Comparison of ENCODE assay signal across 10 mouse cellular contexts in the genomic region with DNA sequence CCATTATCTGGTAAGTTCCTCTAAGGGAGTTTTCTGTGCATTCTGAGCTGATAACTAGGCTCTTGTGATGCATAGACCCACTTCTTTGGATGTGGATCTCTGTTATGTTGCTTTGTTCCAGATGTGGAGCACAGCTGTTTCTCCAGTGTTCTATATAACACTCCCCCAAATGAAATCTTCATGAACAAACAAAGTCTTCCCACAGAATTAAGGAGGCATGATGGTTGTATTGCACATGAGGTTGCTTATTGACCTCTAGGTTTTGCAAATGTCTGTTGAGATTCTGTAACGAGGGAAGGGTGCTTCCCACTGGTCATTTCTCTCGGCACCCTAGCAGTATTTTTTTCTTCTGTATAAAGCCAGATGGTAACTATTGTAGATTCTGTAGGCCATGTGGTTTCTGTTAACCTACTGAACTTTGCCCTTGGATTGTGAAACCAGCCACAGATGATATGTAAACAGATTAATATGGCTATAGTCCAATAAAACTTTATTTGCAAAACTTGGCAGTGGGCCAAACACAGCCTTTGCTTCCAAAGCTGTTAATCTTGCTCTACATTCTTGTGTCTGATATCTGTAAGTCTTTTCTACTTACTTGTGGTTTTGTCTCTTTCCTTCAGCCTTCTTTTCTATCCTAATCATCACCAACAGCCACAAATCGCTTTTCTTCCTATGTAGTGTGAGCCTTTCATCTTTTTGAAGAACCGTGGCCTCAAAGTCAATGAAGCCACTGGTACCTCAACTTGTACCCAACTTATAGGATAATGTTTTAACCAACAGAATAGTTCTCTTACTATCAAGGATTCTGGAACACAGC.
DNase-seq lines count a peak whose midpoint lies in the region; ATAC-seq lines count a peak whose summit lies in the region.
"Had no signal": no experiment of that assay in that cellular context is flagged by ENCODE, and none has a peak within 500 bp of the region (broad histone marks: within the 10 kb centered on the region; RNA-seq: fewer than 3 reads in every experiment).

No protein-coding gene starts in this region.

- no peaks in the 10 kb centered on the region for H3K27me3 ChIP-seq in forebrain, embryonic 14.5 days (replicated peaks; ENCODE audit: control insufficient read depth, insufficient read depth, low read length)
- H3K27me3 ChIP-seq: embryonic facial prominence, embryonic 13.5 days; neural tube, embryonic 12.5 days had no signal

- H3K27ac ChIP-seq in forebrain, embryonic 14.5 days (ENCODE audit: low read depth, low read length), result no peak overlapping the region
- H3K27ac ChIP-seq: embryonic facial prominence, embryonic 13.5 days; neural tube, embryonic 12.5 days had no signal

- H3K9ac ChIP-seq in forebrain, embryonic 14.5 days (ENCODE audit: low read length), result no peak overlapping the region
- H3K9ac ChIP-seq: embryonic facial prominence, embryonic 13.5 days; neural tube, embryonic 12.5 days had no signal

- no peak for ATAC-seq in forebrain, embryonic 14.5 days
- no peak for ATAC-seq in granulocyte monocyte progenitor cell, adult 5-6 weeks (replicated peaks; ENCODE audit: poor library complexity, severe bottlenecking)
- ATAC-seq in erythroid progenitor cell, adult 5-6 weeks (replicated peaks; ENCODE audit: low FRiP score, poor library complexity, severe bottlenecking), result no peak

- 85% methylated on average over 4 of the region's 4 CpGs for WGBS in forebrain, embryonic 14.5 days

- peak; percentile 34 for DNase-seq in adrenal gland, postnatal 14 days
- no peak for DNase-seq in adrenal gland, adult 8-10 months
- peak; percentile 69 for DNase-seq in embryo, embryonic 10.5 days (ENCODE audit: low spot score)
- DNase-seq in kidney, adult 18-20 months, result peak; percentile 21
- peak; percentile 81 for DNase-seq in lung, postnatal 36 days
- no peak for DNase-seq in forebrain, embryonic 14.5 days (ENCODE audit: low spot score)

- no peaks in the 10 kb centered on the region for H3K36me3 ChIP-seq in forebrain, embryonic 14.5 days (ENCODE audit: control insufficient read depth, insufficient read depth, low read length)
- H3K36me3 ChIP-seq: embryonic facial prominence, embryonic 13.5 days; neural tube, embryonic 12.5 days had no signal

- H3K4me2 ChIP-seq in forebrain, embryonic 14.5 days (ENCODE audit: low read length), result no peak overlapping the region
- H3K4me2 ChIP-seq: embryonic facial prominence, embryonic 13.5 days; neural tube, embryonic 12.5 days had no signal

- H3K9me3 ChIP-seq in forebrain, embryonic 14.5 days (replicated peaks; ENCODE audit: control insufficient read depth, low read length), result no peaks in the 10 kb centered on the region
- H3K9me3 ChIP-seq: embryonic facial prominence, embryonic 13.5 days; neural tube, embryonic 12.5 days had no signal

- H3K4me1 ChIP-seq in forebrain, embryonic 14.5 days (ENCODE audit: control insufficient read depth, insufficient read depth, low read length), result no peaks in the 10 kb centered on the region
- H3K4me1 ChIP-seq: neural tube, embryonic 12.5 days had no signal

- H3K4me3 ChIP-seq in forebrain, embryonic 14.5 days (ENCODE audit: low read depth, low read length), result no peak overlapping the region
- H3K4me3 ChIP-seq: embryonic facial prominence, embryonic 13.5 days; neural tube, embryonic 12.5 days had no signal

Comparison
In these comparisons a context has a peak if more than half of its experiments do, and no peak if none do; other contexts are left out.
1. DNase-seq: peak in adrenal gland, postnatal 14 days (single experiment), embryo, embryonic 10.5 days (single experiment), kidney, adult 18-20 months (single experiment) and lung, postnatal 36 days (single experiment); none in adrenal gland, adult 8-10 months (single experiment) and forebrain, embryonic 14.5 days (single experiment).